Mouse (Mus musculus) gastrocnemius, postnatal 14 days (tissue): ENCODE results near the gene Gpr157. TPM values are rescaled to one million over a fixed set of nuclear protein-coding genes. Genes with fewer than 3 reads are reported as not detected.
A peak's percentile ranks its signal among the peaks of the same experiment; 100 is the strongest.

ENCODE experiments used
- DNase-seq: peaks from one replicate; pipeline ENCODE4 v3.0.0; 2021; ENCODE audit warnings: mixed read lengths
- intact Hi-C: fragments of 180-260 bp; cut with DNase I; formaldehyde crosslinking; loops from one replicate; pipeline ENCODE4 v1.15.1; 2025; ENCODE audit warnings: low total_unique reads
- microRNA-seq, 2 experiments: library from miRNA; unstranded; fragments of <30 nt; microRNA quantifications; one replicate each; pipeline ENCODE4 v1.2.0; 2021
- total RNA-seq, 2 experiments: library from RNA; stranded (reverse); gene quantifications; 2 replicates each; pipeline ENCODE4 v1.2.3; 2021

Gpr157 gene
- total RNA-seq, 2 experiments from 2014 or later = 19.3 to 20.2 TPM

GRCm38 (mm10) chr4:150135254-150135653 lies 48.1 kb downstream of the Gpr157 start:
- intact Hi-C loops = no loop called here
- no peak for DNase-seq

GRCm38 (mm10) chr4:150136693-150137092 lies 49.5 kb downstream of the Gpr157 start:
- DNase-seq = peak; percentile 81
- intact Hi-C loops = no loop called here

- DNase-seq = no peak
- intact Hi-C loops = no loop called here
Observed at GRCm38 (mm10) chr4:150137368-150138083, 50.4 kb downstream of the Gpr157 start.

GRCm38 (mm10) chr4:150138084-150138543 lies 50.9 kb downstream of the Gpr157 start:
- peak; percentile 63 for DNase-seq
- intact Hi-C loops = no loop called here

GRCm38 (mm10) chr4:150139090-150139489 lies 51.9 kb downstream of the Gpr157 start:
- DNase-seq = no peak
- intact Hi-C loops = no loop called here

GRCm38 (mm10) chr4:150140346-150140745 lies 53.2 kb downstream of the Gpr157 start:
- DNase-seq = no peak
- intact Hi-C loops = no loop called here

GRCm38 (mm10) chr4:150144242-150144641 lies 57.1 kb downstream of the Gpr157 start:
- no peak for DNase-seq

GRCm38 (mm10) chr4:150146286-150146685 lies 59.1 kb downstream of the Gpr157 start:
- DNase-seq = no peak
- intact Hi-C loops = no loop called here

More at GRCm38 (mm10) chr4:150144242-150144641, 57.1 kb downstream of the Gpr157 start:
- intact Hi-C loops = no loop called here

- intact Hi-C loops = no loop called here
- no peak for DNase-seq
Observed at GRCm38 (mm10) chr4:150151045-150151444, 63.9 kb downstream of the Gpr157 start.

- intact Hi-C loops = no loop called here
- no peak for DNase-seq
Observed at GRCm38 (mm10) chr4:150152483-150152882, 65.3 kb downstream of the Gpr157 start.

GRCm38 (mm10) chr4:150155301-150155700 lies 68.1 kb downstream of the Gpr157 start:
- no peak for DNase-seq
- intact Hi-C loops = no loop called here

Small RNA genes within 50 kb of the gene (microRNA-seq; reads per million reads assigned to microRNA genes)
- 227 to 342 reads per million in 2 experiments for gene Mir34a

Other genes starting within 250 kb of the Gpr157 start
- gene Spsb1, start 132.3 kb upstream of the Gpr157 start, total RNA-seq = 10 to 100 TPM; 12.9 to 20.1 TPM
- 10 to 100 TPM; 48.5 to 62.8 TPM for gene H6pd, start 78.3 kb upstream of the Gpr157 start, total RNA-seq
- under 1 TPM; 0.49 to 0.58 TPM for gene Slc2a5, start 31.9 kb downstream of the Gpr157 start, total RNA-seq
- not detected for gene Slc2a7, start 61.6 kb downstream of the Gpr157 start, total RNA-seq
- under 1 TPM in 1 of 2 experiments, not detected in 1; 0.29 TPM for gene Car6, start 114.0 kb downstream of the Gpr157 start, total RNA-seq
- gene Eno1, start 149.4 kb downstream of the Gpr157 start, total RNA-seq = 100 to 1,000 TPM; 371 to 430 TPM
- 10 to 100 TPM; 44.4 to 52.1 TPM for gene Rere, start 194.3 kb downstream of the Gpr157 start, total RNA-seq